Mouse (Mus musculus): ENCODE data around the gene Fhl3. TPM values are rescaled to one million over a fixed set of nuclear protein-coding genes. Genes with fewer than 3 reads are reported as not detected.

Gene Fhl3
- total RNA-seq, 4 experiments from 2014 or later, result 1.6 to 2.9 (median 2.0) TPM

GRCm38 (mm10) chr4:124755526-124755925 lies 55.0 kb downstream of the Fhl3 start:
- DNase-seq (ENCODE audit: low spot score in 2 of 2), result no peak

Small RNA genes within 50 kb of the gene (microRNA-seq; reads per million reads assigned to microRNA genes)
- gene Gm24721 (0 reads per million in 2 experiments), gene Mir697 (0 reads per million in 2 experiments), gene Mir698 (0.25 to 1.9 reads per million in 2 experiments)

Other genes with a start within 250 kb of the Fhl3 start
- 1 to 10 TPM in 2 of 4 experiments, under 1 TPM in 2; 0.80 to 2.4 (median 1.1) TPM for gene 3100002H09Rik, start 89.9 kb upstream of the Fhl3 start, total RNA-seq (2022)
- gene Pou3f1, start 43.9 kb upstream of the Fhl3 start, total RNA-seq (2022), result 10 to 100 TPM; 39.6 to 42.8 (median 40.0) TPM
- 10 to 100 TPM; 15.3 to 18.3 (median 16.4) TPM for gene Utp11, start 7.1 kb upstream of the Fhl3 start, total RNA-seq (2022)
- 10 to 100 TPM; 33.8 to 39.5 (median 36.0) TPM for gene Sf3a3, start 14.1 kb downstream of the Fhl3 start, total RNA-seq (2022)
- gene Inpp5b, start 41.1 kb downstream of the Fhl3 start, total RNA-seq (2022), result 10 to 100 TPM; 45.2 to 60.9 (median 49.3) TPM
- gene Mtf1, start 101.4 kb downstream of the Fhl3 start, total RNA-seq (2022), result 10 to 100 TPM; 27.0 to 32.3 (median 27.9) TPM
- gene Yrdc, start 150.0 kb downstream of the Fhl3 start, total RNA-seq (2022), result 10 to 100 TPM; 34.1 to 42.4 (median 40.9) TPM
- gene 1110065P20Rik, start 150.5 kb downstream of the Fhl3 start, total RNA-seq (2022), result 10 to 100 TPM; 75.8 to 80.7 (median 78.8) TPM
- gene Maneal, start 161.5 kb downstream of the Fhl3 start, total RNA-seq (2022), result 10 to 100 TPM; 46.0 to 55.5 (median 50.6) TPM
- gene Epha10, start 180.2 kb downstream of the Fhl3 start, total RNA-seq (2022), result 10 to 100 TPM; 39.3 to 49.8 (median 44.4) TPM
- 10 to 100 TPM; 19.6 to 26.9 (median 25.3) TPM for gene 9930104L06Rik, start 236.3 kb downstream of the Fhl3 start, total RNA-seq (2022)
- gene Cdca8, start 238.6 kb downstream of the Fhl3 start, total RNA-seq (2022), result 1 to 10 TPM; 1.2 to 2.0 (median 1.2) TPM

Data from layer of hippocampus, adult 8-10 months (tissue).